Mouse (Mus musculus): Measurements from ENCODE around the gene Irf3. TPM values are rescaled to one million over a fixed set of nuclear protein-coding genes. Genes with fewer than 3 reads are reported as not detected.
A peak's percentile ranks its signal among the peaks of the same experiment; 100 is the strongest.

The Irf3 gene
- polyA plus RNA-seq, 1 experiment from 2014 or later: 60.9 TPM

DNA sequence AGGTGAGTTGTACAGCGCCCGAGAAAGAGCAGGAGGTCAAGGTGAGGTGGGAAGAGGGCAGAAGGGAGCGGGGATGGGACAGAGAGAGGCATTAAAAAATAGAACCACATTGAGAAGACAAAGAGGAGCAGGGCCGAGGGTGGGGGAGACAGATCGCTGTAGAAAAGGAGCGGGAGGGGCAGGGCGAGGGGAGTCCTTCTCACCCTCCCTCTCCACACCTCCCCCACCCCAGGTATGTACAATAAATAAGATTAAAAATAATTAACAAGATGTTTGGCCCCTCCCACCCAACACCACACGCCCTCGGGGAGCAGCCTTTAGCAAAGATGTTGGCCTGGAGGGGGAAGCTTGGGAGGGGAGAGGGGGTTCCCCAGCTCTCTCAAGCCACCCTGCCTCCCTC lies 30.3 kb downstream of the Irf3 start:
- no peak overlapping the region for H3K4me3 ChIP-seq (ENCODE audit: control insufficient read depth in 1 of 2, insufficient read depth in 1 of 2, low read depth in 1 of 2, low read length in 2 of 2)
- ATAC-seq (ENCODE audit: insufficient number of reproducible peaks, insufficient read depth, low FRiP score, low read depth): no peak
- no peaks in the 10 kb centered on the region for H3K27me3 ChIP-seq (ENCODE audit: control insufficient read depth, insufficient read depth, low read length)
- H3K4me2 ChIP-seq (ENCODE audit: low read length): no peak overlapping the region
- H3K36me3 ChIP-seq (ENCODE audit: control insufficient read depth, insufficient read depth, low read length): peaks cover 62% of the 10 kb centered on the region
- no peaks in the 10 kb centered on the region for H3K4me1 ChIP-seq (ENCODE audit: control insufficient read depth in 2 of 2, insufficient read depth in 2 of 2, low read length in 2 of 2)
- no peak overlapping the region for H3K9ac ChIP-seq (ENCODE audit: low read length)
- no peaks in the 10 kb centered on the region for H3K9me3 ChIP-seq (ENCODE audit: control insufficient read depth, low read length)
- 87% methylated on average over 9 of the region's 9 CpGs for WGBS
- no peak overlapping the region for H3K27ac ChIP-seq (replicated peaks in 1 of 2; ENCODE audit: control insufficient read depth in 1 of 2, insufficient read depth in 1 of 2, low read depth in 2 of 2, low read length in 2 of 2)

DNA sequence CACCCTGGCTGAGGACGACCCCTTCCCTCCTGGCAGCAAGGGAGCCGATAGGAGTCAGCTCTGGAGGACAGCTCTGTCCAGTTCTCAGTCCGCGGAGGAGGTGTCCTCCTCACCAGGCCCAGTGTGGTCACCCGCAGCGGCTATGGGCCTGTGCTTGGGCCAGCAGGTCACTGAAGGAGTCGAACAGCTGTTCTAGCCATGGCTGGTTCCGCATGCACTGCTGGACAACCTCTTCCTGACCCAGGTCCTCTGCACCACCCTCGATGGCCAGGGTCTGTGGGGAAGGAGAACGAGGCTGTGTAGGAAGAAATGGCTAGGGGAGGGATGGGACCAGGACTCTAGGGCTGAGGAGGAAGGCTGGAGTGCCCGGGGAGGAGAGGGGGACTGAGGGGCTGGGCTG lies 30.9 kb downstream of the Irf3 start:
- Histone ChIP-seq H3K9ac (ENCODE audit: low read length) (no peak overlapping the region), H3K4me3 (ENCODE audit: control insufficient read depth in 1 of 2, insufficient read depth in 1 of 2, low read depth in 1 of 2, low read length in 2 of 2) (no peak overlapping the region), H3K36me3 (ENCODE audit: control insufficient read depth, insufficient read depth, low read length) (peaks cover 68% of the 10 kb centered on the region), H3K27me3 (ENCODE audit: control insufficient read depth, insufficient read depth, low read length) (no peaks in the 10 kb centered on the region), H3K9me3 (ENCODE audit: control insufficient read depth, low read length) (no peaks in the 10 kb centered on the region), H3K27ac (replicated peaks in 1 of 2; ENCODE audit: control insufficient read depth in 1 of 2, insufficient read depth in 1 of 2, low read depth in 2 of 2, low read length in 2 of 2) (no peak overlapping the region), H3K4me2 (ENCODE audit: low read length) (no peak overlapping the region), H3K4me1 (ENCODE audit: control insufficient read depth in 2 of 2, insufficient read depth in 2 of 2, low read length in 2 of 2) (no peaks in the 10 kb centered on the region)
- no peak for ATAC-seq (ENCODE audit: insufficient number of reproducible peaks, insufficient read depth, low FRiP score, low read depth)
- 93% methylated on average over 11 of the region's 11 CpGs for WGBS

DNA sequence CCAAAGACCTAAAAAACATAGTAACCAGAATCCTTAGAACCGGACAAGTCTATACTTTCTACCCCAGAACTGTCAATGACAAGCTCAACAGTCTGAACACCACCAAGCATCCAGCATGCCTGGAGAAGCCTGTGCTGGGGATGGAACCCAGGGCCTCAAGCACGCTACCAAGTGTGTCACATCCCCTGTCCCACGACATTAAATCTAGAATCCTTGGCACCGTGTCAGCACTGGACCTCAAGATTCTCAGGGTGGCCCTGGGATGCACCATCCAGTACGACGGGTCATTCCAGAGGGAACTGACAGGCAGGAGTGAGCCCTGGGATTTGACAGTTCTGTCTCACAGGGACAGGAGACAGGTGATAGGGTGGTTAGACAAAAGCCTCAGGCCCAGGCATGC lies 32.5 kb downstream of the Irf3 start:
- H3K36me3 ChIP-seq (ENCODE audit: control insufficient read depth, insufficient read depth, low read length): peaks cover 84% of the 10 kb centered on the region
- ATAC-seq (ENCODE audit: insufficient number of reproducible peaks, insufficient read depth, low FRiP score, low read depth): no peak
- no peaks in the 10 kb centered on the region for H3K9me3 ChIP-seq (ENCODE audit: control insufficient read depth, low read length)
- H3K27ac ChIP-seq (replicated peaks in 1 of 2; ENCODE audit: control insufficient read depth in 1 of 2, insufficient read depth in 1 of 2, low read depth in 2 of 2, low read length in 2 of 2): no peak overlapping the region
- no peaks in the 10 kb centered on the region for H3K4me1 ChIP-seq (ENCODE audit: control insufficient read depth in 2 of 2, insufficient read depth in 2 of 2, low read length in 2 of 2)
- no peaks in the 10 kb centered on the region for H3K27me3 ChIP-seq (ENCODE audit: control insufficient read depth, insufficient read depth, low read length)
- 90% methylated on average over 6 of the region's 6 CpGs for WGBS
- no peak overlapping the region for H3K4me3 ChIP-seq (ENCODE audit: control insufficient read depth in 1 of 2, insufficient read depth in 1 of 2, low read depth in 1 of 2, low read length in 2 of 2)
- no peak overlapping the region for H3K9ac ChIP-seq (ENCODE audit: low read length)
- H3K4me2 ChIP-seq (ENCODE audit: low read length): no peak overlapping the region

DNA sequence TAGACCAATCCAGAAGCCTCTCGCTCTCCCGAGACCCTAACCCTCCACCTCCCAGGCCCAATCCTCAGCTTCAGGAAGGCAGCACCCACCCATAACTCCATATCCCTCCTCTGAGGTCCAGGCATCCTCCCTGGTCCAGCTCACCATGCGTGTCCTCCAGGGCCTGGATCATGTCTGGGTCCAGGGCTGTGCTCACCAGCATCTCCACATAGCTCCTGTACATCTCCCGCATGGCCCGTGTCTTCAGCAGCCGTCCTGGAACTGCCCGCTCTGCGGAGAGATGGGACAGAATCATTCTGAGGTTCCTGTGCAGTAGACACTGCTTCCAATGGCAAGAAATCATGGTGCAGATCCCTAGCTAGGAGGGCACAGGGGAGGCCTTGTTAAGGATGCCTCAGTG lies 33.4 kb downstream of the Irf3 start:
- 98% methylated on average over 8 of the region's 8 CpGs for WGBS
- H3K4me2 ChIP-seq (ENCODE audit: low read length): no peak overlapping the region
- no peak overlapping the region for H3K4me3 ChIP-seq (ENCODE audit: control insufficient read depth in 1 of 2, insufficient read depth in 1 of 2, low read depth in 1 of 2, low read length in 2 of 2)
- H3K9ac ChIP-seq (ENCODE audit: low read length): no peak overlapping the region
- ATAC-seq (ENCODE audit: insufficient number of reproducible peaks, insufficient read depth, low FRiP score, low read depth): no peak
- H3K36me3 ChIP-seq (ENCODE audit: control insufficient read depth, insufficient read depth, low read length): peaks cover 93% of the 10 kb centered on the region
- no peak overlapping the region for H3K27ac ChIP-seq (replicated peaks in 1 of 2; ENCODE audit: control insufficient read depth in 1 of 2, insufficient read depth in 1 of 2, low read depth in 2 of 2, low read length in 2 of 2)
- no peaks in the 10 kb centered on the region for H3K9me3 ChIP-seq (ENCODE audit: control insufficient read depth, low read length)
- no peaks in the 10 kb centered on the region for H3K27me3 ChIP-seq (ENCODE audit: control insufficient read depth, insufficient read depth, low read length)
- H3K4me1 ChIP-seq (ENCODE audit: control insufficient read depth in 2 of 2, insufficient read depth in 2 of 2, low read length in 2 of 2): no peaks in the 10 kb centered on the region

DNA sequence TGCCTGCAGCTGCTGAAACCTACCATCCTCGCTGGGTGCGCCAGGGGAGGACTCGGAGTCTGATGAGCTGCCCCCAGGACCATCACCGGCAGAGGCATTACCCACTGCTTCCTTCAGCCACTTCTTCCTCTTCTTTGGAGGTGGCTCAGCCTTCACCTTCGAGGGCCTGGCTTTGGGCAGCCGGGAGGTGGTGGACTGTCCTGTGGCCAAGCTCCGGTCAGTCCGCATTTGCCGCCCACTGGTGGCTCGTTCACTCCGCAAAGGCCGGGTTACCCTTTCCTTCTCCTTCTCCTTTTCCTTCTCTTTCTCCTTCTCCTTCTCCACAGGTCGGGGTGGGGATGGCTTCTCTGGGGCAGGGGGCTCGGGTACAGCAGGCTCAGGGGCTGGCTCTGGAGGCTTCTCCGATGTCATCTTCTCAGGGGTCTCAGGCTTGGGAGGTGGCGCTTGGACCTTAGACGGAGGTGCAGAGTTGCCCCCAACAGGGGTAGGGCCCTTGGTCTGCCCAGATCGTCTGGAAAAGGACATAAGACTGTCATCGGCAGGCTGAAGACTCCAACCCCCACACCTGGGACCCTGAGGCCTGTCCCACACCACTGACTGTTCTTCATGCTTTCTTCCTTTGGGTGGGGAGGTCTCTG lies 36.4 kb downstream of the Irf3 start:
- WGBS: 90% methylated on average over 19 of the region's 19 CpGs

DNA sequence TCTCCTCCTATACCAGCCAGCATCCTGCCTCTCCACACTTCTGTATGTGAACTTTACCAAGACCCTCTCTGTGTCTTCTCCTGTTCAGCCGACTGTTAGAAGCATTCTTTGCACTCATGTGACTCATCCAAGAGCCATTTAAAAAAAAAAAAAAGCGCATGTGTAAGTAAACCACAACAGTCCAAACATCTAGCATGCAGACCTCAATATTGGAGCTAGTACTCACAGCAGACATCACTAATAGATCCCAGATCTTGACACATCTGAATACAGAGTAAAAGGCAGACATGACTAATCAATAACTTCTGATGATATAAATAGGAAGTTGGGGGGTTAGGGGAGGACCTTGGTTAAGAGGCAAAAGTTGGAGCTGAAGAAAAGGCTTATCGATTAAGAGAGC lies 38.2 kb downstream of the Irf3 start:
- H3K27ac ChIP-seq (replicated peaks in 1 of 2; ENCODE audit: control insufficient read depth in 1 of 2, insufficient read depth in 1 of 2, low read depth in 2 of 2, low read length in 2 of 2): no peak overlapping the region
- 84% methylated on average over 3 of the region's 3 CpGs for WGBS
- no peak overlapping the region for H3K9ac ChIP-seq (ENCODE audit: low read length)
- H3K9me3 ChIP-seq (ENCODE audit: control insufficient read depth, low read length): no peaks in the 10 kb centered on the region
- ATAC-seq (ENCODE audit: insufficient number of reproducible peaks, insufficient read depth, low FRiP score, low read depth): no peak
- H3K4me3 ChIP-seq (ENCODE audit: control insufficient read depth in 1 of 2, insufficient read depth in 1 of 2, low read depth in 1 of 2, low read length in 2 of 2): no peak overlapping the region
- H3K27me3 ChIP-seq (ENCODE audit: control insufficient read depth, insufficient read depth, low read length): no peaks in the 10 kb centered on the region
- H3K4me2 ChIP-seq (ENCODE audit: low read length): no peak overlapping the region
- no peaks in the 10 kb centered on the region for H3K4me1 ChIP-seq (ENCODE audit: control insufficient read depth in 2 of 2, insufficient read depth in 2 of 2, low read length in 2 of 2)
- H3K36me3 ChIP-seq (ENCODE audit: control insufficient read depth, insufficient read depth, low read length): peaks cover 100% of the 10 kb centered on the region

More for the DNA sequence above, 36.4 kb downstream of the Irf3 start:
- no peak overlapping the region for H3K4me2 ChIP-seq (ENCODE audit: low read length)
- no peak for ATAC-seq (ENCODE audit: insufficient number of reproducible peaks, insufficient read depth, low FRiP score, low read depth)
- no peaks in the 10 kb centered on the region for H3K9me3 ChIP-seq (ENCODE audit: control insufficient read depth, low read length)
- H3K36me3 ChIP-seq (ENCODE audit: control insufficient read depth, insufficient read depth, low read length): peaks cover 99% of the 10 kb centered on the region
- no peaks in the 10 kb centered on the region for H3K27me3 ChIP-seq (ENCODE audit: control insufficient read depth, insufficient read depth, low read length)
- no peaks in the 10 kb centered on the region for H3K4me1 ChIP-seq (ENCODE audit: control insufficient read depth in 2 of 2, insufficient read depth in 2 of 2, low read length in 2 of 2)
- no peak overlapping the region for H3K27ac ChIP-seq (replicated peaks in 1 of 2; ENCODE audit: control insufficient read depth in 1 of 2, insufficient read depth in 1 of 2, low read depth in 2 of 2, low read length in 2 of 2)
- no peak overlapping the region for H3K9ac ChIP-seq (ENCODE audit: low read length)
- no peak overlapping the region for H3K4me3 ChIP-seq (ENCODE audit: control insufficient read depth in 1 of 2, insufficient read depth in 1 of 2, low read depth in 1 of 2, low read length in 2 of 2)

DNA sequence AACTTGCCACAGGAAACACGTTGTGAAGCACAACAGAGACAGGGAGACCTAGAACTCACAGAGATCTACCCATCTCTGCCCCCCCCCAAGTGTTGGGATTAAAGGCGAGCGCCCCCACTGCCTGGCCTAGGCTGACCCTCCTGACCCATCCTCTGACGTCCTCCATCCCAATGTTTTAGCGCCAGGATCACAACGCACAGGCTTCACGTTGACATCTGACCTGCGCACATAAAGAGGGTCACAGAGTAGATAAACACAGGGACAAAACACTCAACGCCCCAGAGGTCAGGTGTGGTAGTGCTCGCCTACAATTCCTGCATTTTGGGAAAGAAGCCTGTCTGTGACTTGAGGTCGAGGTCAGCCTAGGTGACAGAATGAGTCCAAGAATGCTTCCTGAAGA lies 39.3 kb downstream of the Irf3 start:
- Histone ChIP-seq H3K9me3 (ENCODE audit: control insufficient read depth, low read length) (no peaks in the 10 kb centered on the region), H3K9ac (ENCODE audit: low read length) (no peak overlapping the region), H3K36me3 (ENCODE audit: control insufficient read depth, insufficient read depth, low read length) (peaks cover 100% of the 10 kb centered on the region), H3K4me3 (ENCODE audit: control insufficient read depth in 1 of 2, insufficient read depth in 1 of 2, low read depth in 1 of 2, low read length in 2 of 2) (no peak overlapping the region), H3K27me3 (ENCODE audit: control insufficient read depth, insufficient read depth, low read length) (no peaks in the 10 kb centered on the region), H3K27ac (replicated peaks in 1 of 2; ENCODE audit: control insufficient read depth in 1 of 2, insufficient read depth in 1 of 2, low read depth in 2 of 2, low read length in 2 of 2) (no peak overlapping the region), H3K4me2 (ENCODE audit: low read length) (no peak overlapping the region), H3K4me1 (ENCODE audit: control insufficient read depth in 2 of 2, insufficient read depth in 2 of 2, low read length in 2 of 2) (no peaks in the 10 kb centered on the region)
- WGBS: 89% methylated on average over 11 of the region's 11 CpGs
- no peak for ATAC-seq (ENCODE audit: insufficient number of reproducible peaks, insufficient read depth, low FRiP score, low read depth)

DNA sequence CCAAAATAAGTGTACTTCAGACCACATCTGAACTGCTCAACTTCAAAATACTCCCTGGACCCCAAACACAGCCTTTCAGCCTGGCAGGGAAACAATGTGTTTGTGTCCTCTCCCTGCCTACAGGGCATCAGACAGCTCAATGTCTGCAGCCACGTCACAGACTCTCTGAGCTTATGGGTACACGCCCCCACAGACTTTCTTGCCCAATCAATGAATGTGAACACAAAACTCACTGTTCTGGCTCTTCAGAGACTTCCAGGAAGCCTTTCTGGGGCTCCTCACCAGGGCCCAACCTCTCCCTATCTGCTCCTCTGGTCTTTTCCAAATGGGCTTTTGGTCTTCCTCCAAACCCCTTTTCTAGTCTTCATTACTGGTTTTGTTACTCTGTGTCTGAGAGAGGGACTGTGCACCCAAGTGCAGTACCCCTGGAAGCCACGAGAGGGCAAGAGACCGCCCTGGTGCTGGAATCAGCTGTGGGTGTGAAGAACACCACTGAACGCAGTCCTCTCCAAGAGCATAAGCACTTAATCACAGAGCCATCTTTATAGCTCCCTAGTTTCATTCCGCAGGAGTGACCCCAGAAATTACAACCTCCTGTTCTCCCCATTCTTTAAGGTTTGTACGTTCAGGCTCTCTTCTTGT lies 40.4 kb downstream of the Irf3 start:
- WGBS: 70% methylated on average over 7 of the region's 7 CpGs
- H3K27ac ChIP-seq (replicated peaks in 1 of 2; ENCODE audit: control insufficient read depth in 1 of 2, insufficient read depth in 1 of 2, low read depth in 2 of 2, low read length in 2 of 2): 0 out of 4 replicates have a peak overlapping the region, but pooled peaks of 1 of the 2 experiments have one; percentile 6
- no peak overlapping the region for H3K4me3 ChIP-seq (ENCODE audit: control insufficient read depth in 1 of 2, insufficient read depth in 1 of 2, low read depth in 1 of 2, low read length in 2 of 2)
- H3K27me3 ChIP-seq (ENCODE audit: control insufficient read depth, insufficient read depth, low read length): no peaks in the 10 kb centered on the region
- no peaks in the 10 kb centered on the region for H3K4me1 ChIP-seq (ENCODE audit: control insufficient read depth in 2 of 2, insufficient read depth in 2 of 2, low read length in 2 of 2)
- H3K9me3 ChIP-seq (ENCODE audit: control insufficient read depth, low read length): no peaks in the 10 kb centered on the region
- ATAC-seq (ENCODE audit: insufficient number of reproducible peaks, insufficient read depth, low FRiP score, low read depth): no peak
- no peak overlapping the region for H3K4me2 ChIP-seq (ENCODE audit: low read length)
- H3K36me3 ChIP-seq (ENCODE audit: control insufficient read depth, insufficient read depth, low read length): peaks cover 100% of the 10 kb centered on the region
- no peak overlapping the region for H3K9ac ChIP-seq (ENCODE audit: low read length)

All from heart, embryonic 14.5 days (tissue).